Mouse (Mus musculus): ENCODE data around the gene Grik5.

Grik5 gene

GRCm38 (mm10) chr7:25071979-25072715, at the start of gene Grik5, which contains the start of gene Zfp574:
Gene Grik5, minus strand, starts transcription at chr7:25072346.
Gene Zfp574, plus strand, starts transcription at chr7:25072567.
- no peak for TF ChIP-seq GATA4 (IDR thresholded peaks at IDR 0.05; ENCODE audit: insufficient replicate concordance, low read length)

- TF ChIP-seq GATA4 (IDR thresholded peaks at IDR 0.05; ENCODE audit: insufficient replicate concordance, low read length) = no peak
Measured at GRCm38 (mm10) chr7:25121240-25121786, 49.2 kb upstream of the Grik5 start.

- TF ChIP-seq GATA4 (IDR thresholded peaks at IDR 0.05; ENCODE audit: insufficient replicate concordance, low read length) = no peak
Measured at GRCm38 (mm10) chr7:25120061-25120834, 48.1 kb upstream of the Grik5 start.

- TF ChIP-seq GATA4 (IDR thresholded peaks at IDR 0.05; ENCODE audit: insufficient replicate concordance, low read length) = no peak
Measured at GRCm38 (mm10) chr7:25112956-25113603, 40.9 kb upstream of the Grik5 start.

GRCm38 (mm10) chr7:25112178-25112955, 40.2 kb upstream of the Grik5 start:
- no peak for TF ChIP-seq GATA4 (IDR thresholded peaks at IDR 0.05; ENCODE audit: insufficient replicate concordance, low read length)

- TF ChIP-seq GATA4 (IDR thresholded peaks at IDR 0.05; ENCODE audit: insufficient replicate concordance, low read length) = no peak
Measured at GRCm38 (mm10) chr7:25110336-25110735, 38.2 kb upstream of the Grik5 start.

- no peak for TF ChIP-seq GATA4 (IDR thresholded peaks at IDR 0.05; ENCODE audit: insufficient replicate concordance, low read length)
Measured at GRCm38 (mm10) chr7:25109355-25109754, 37.2 kb upstream of the Grik5 start.

- TF ChIP-seq GATA4 (IDR thresholded peaks at IDR 0.05; ENCODE audit: insufficient replicate concordance, low read length) = no peak
Measured at GRCm38 (mm10) chr7:25106790-25107502, 34.8 kb upstream of the Grik5 start.

- no peak for TF ChIP-seq GATA4 (IDR thresholded peaks at IDR 0.05; ENCODE audit: insufficient replicate concordance, low read length)
Measured at GRCm38 (mm10) chr7:25105411-25106160, 33.4 kb upstream of the Grik5 start.

GRCm38 (mm10) chr7:25099581-25099980, 27.4 kb upstream of the Grik5 start:
- no peak for TF ChIP-seq GATA4 (IDR thresholded peaks at IDR 0.05; ENCODE audit: insufficient replicate concordance, low read length)

GRCm38 (mm10) chr7:25098169-25098568, 26.0 kb upstream of the Grik5 start:
- no peak for TF ChIP-seq GATA4 (IDR thresholded peaks at IDR 0.05; ENCODE audit: insufficient replicate concordance, low read length)

GRCm38 (mm10) chr7:25089875-25090274, 17.7 kb upstream of the Grik5 start:
- no peak for TF ChIP-seq GATA4 (IDR thresholded peaks at IDR 0.05; ENCODE audit: insufficient replicate concordance, low read length)

- no peak for TF ChIP-seq GATA4 (IDR thresholded peaks at IDR 0.05; ENCODE audit: insufficient replicate concordance, low read length)
Measured at GRCm38 (mm10) chr7:25088968-25089367, 16.8 kb upstream of the Grik5 start.

Data from liver, adult (tissue).